Mouse (Mus musculus) right cerebral cortex, postnatal 10 days (tissue): ENCODE results near the gene Tpst2.

Experiments used
- DNase-seq, 2 experiments: peaks; one replicate each; pipeline ENCODE4 v3.0.0; 2021; ENCODE audit warnings: low spot score in 2 of 2

Tpst2 gene

GRCm38 (mm10) chr5:112255426-112255825, 21.1 kb upstream of the Tpst2 start, which contains the start of gene Crybb1:
TSS of gene Crybb1 (plus strand) at chr5:112255815.
- peak; percentile 80 to 84 for DNase-seq

- DNase-seq = no peak
These were observed 20.0 kb upstream of the Tpst2 start for GRCm38 (mm10) chr5:112256457-112256856.

DNA sequence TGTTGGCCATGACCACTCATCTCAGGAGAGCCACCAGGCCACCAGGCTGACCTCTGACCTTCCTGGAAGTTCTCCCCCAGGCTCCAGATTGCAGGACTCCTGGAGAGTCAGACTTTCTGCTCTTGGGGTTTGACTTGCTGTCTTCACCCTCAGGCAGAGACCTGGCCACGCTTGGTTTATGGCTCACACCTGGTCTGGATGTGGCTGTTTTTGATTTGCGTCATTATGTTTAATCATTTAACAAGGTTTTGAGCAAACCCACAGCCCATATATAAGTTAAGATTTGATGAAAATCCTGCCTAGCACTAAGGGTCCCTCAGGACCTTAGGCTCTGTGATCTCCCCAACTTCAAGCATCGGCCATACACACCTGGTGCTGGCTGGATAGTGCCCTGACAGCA, 18.6 kb upstream of the Tpst2 start:
- DNase-seq = no peak

DNA sequence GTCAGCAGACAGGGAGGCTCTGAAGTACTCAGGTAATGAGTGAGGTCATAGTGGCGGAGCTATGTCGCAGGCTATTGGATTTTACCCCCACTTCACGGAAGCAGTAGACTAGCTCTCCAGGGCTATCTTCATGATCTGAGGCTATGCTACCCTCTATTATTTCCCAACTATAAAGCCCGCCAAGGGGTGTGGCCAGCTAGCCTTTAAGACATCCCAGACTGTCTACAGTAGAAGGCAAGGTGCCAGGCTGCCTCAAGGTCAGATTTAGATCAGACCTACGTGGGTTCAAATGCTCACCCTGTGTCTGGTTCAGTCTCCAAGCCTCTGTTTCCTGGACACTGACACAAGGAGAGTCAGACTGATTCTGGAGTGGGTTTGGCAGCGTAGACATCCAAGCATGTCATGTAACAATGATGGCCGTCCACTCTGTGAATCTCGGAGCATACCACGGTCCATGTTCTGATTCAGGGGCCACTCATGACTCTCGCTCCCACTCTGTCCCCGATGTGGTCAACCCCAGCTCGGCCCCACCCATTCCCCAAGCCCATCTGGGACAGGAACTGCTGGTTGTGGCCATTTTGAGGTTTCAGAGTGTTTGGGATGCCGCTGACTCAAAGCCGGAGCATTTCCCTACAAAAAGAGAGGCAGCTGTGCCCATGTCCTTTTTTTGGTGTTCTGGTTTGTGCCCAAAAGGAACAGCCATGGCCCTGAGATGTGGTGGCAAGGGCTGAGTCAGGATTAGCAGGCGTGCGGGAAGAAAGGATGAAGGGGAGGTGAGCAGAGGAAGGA, 16.4 kb upstream of the Tpst2 start:
- DNase-seq = no peak

- DNase-seq = no peak
These were observed 15.7 kb upstream of the Tpst2 start for GRCm38 (mm10) chr5:112260818-112261217.

DNA sequence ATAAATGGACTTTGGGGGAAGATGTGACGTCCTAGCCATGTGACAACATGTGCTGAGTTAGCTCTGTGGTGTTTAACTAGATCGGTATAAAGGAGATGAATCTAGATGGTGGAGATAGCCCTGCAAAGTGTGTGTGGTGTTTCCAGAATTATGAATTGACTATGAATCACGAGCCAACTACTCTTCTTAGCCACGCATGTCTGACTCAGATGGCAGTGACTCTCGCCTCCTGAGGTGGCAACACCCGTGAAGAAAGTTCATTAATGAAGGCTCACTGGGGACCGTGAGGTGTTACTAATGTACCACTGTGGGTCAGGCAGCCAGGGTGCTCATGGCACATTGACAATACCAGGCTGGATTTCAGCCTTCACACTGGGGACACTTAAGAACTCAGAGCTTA, 12.4 kb upstream of the Tpst2 start:
- DNase-seq = no peak

DNA sequence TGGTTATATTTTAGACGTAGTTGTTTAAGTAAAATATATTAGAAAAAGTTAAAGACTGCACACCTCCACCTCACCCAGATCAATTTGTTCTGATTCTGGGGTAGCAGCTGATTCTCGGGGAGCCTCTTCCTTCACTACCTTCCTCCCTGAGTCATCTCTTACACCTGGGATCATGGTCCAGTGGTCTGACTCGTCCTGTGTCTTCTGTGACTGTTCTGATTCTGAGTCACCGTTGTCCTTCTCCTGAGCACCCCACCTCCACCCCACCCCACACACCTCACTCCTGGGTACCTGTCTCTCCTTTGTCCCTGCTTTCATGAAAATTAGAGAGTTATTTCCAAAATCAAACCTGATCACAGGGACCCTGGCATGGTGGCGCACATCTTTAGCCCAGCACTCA, 11.4 kb upstream of the Tpst2 start:
- DNase-seq = no peak

DNA sequence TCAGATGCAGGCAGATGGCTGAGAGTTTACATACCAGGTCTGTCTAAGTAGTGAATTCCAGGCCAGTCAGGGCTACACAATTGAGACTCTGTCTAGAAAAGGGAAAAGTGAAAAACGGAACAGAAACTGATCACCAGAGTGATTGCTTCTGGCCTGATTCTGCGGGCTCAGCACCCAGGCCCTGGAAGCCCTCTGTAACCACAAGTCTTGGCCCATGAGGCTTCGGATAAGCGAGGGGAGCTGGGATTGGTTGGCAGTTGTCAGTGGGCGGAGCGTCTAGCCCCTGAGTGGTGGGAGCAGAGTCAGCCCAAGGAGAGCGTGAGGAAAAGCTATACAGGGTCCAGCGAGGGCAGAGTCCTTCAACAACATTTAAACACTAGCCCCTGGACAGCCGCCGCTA, 11.0 kb upstream of the Tpst2 start:
- DNase-seq = peak; percentile 65 to 66

DNA sequence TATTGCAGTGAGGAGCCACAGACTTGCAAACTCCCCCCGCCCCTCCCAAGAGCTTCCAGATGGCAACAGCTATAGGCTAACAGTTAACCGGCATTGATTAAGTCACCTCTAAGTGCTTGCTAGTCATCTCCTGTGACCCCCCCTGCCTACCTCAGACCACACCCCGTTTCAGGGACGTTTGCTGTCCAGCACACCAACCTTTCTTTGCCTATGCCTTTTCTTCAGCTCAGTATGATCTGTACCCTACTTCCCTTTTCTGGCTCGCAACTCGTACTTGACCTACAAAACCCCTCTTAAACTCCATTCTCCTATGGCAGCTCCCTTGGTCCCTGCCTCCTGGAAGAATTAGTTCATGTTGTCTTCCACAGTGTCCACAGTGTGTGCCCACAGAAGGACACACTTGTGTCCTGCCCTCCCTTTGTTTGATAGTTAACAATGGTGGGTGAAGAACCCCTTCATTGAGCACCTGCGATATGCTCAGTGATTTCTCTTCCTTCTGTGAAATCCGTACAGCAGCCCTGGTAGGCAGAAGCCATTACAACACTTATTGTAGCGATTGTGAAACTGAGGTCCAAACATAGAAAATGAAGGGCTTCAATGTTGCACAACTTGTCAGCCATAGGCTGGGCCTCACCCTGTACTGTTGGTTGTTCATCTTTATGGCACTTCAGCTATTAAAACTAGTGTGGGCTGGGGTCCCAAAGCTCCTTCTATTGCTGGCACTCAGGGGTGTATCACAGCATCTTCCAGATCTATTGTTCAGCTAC, 10.3 kb upstream of the Tpst2 start:
- no peak for DNase-seq

DNA sequence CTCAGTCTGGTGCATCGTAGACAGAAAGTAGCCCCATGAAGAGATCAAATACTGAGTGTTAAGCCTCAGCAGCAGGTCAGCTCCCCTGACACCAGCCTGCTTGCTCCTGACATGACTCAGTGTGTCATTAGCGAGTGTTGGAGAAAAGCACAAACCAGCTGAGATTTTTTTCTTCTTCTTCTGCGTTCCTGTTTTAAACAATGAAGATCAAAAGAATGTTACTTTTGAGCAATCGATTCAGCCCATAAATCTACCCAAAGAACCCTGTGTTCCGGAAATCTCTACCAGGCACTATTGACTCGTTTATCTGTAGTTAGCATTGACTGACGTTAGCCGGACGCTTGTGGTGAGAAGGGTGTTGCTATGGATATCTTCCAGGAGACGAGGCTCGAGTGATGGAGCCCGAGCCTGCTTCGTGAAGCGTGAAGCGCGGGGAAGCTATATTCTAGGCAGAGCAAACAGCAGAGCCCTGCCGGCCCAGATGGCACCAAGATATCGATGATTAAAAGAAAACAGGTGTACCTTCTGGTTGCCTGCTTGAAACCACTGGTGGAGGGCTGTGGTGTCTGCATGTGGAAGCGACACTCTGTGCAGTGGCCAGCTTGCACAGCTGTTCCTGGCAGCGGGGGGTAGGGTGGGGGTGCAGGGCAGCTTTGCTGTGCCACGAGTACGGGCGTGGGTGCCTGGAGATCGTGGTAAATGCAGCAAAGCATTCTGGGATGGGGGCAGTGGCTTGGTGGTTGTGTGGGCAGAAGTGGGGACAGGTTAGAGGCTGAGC, 5.5 kb upstream of the Tpst2 start:
- peak; percentile 70 to 73 for DNase-seq

DNA sequence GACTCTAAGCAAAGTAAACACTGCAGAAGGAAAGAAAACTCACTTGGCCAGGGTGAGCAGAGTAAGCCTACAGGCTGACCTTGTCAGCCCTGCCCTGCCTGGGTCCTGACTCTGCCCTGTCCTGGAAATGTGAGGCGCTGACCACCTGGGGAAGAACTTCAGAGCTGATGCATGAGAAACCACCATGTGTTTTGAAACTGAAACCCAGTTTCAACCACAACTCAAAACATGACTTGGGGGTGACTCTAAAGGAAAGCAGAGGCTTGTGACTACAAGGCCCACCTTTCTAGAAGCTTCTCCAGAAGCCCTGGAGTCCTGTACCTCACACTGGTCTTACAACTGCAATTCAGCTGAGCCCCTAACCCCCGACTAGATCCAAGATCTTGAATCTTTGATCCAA, 3.6 kb upstream of the Tpst2 start:
- no peak for DNase-seq

DNA sequence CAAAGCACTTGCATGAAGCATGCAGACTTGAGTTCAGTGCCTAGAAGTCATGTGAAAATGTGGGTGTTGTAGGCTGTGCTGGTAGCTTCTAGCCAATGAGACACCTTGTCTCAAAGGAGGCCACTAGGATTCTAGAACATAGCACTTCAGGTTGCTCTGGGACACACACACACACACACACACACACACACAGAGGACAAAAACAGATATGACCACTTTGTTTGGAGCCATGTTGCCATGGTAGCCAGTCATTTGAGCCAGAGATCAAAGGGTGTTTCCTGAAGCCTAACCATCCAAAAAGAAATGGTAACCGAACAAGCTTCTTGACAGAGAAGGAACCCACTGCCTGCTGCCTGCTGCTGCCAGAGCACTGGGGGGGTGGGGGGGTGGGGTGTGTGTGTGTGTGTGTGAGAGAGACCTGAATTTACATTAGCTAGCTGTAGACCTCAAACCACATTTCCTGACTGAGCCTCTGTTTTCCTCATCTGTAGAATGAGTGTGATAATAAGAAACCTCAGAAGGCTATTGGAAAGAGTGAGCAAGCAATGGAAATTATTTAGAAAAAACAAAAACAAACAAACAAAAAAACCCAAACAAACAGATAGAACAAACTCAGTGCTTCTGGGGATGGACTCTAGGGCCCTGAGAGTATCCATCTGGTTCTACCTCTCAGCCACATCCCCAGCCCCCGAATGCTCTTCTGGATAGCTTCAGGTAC, 2.6 kb upstream of the Tpst2 start:
- no peak for DNase-seq

DNA sequence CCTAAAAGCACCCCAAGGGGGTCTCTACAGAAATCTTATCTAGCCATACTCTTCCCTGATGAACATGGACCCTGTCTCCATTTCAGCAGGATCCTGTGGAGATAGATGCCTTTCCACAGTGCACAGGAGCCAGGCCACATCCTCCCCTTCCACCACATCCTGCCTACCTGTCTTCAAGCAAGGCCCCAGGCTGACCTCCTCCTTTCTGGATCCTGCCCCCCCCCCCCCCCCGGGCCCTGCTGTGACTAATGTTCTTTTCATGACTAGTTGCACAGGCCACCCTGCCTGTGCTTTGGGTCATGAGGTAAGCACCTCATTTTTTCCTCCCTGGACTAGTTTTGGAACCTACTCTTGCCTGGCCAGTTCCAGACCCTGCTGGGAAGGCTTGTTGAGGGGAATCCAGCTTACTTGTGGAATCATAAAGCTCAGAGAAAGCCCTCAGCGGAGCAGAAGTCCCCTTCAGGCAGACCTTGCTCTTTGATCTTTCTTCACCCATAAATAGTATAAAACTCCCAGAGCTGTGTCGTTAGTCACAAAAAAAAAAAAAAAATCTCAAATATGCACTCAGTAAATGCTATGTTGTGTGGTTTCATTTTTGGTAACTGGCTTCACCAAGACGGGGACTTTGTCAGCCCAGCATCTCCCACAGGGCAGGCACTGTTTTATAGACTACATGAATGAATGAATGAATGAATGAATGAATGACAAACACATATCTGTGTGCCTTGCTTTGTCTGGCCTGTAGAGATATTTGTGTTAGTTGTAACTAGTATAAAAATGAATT, 1.3 kb upstream of the Tpst2 start:
- DNase-seq = no peak

DNA sequence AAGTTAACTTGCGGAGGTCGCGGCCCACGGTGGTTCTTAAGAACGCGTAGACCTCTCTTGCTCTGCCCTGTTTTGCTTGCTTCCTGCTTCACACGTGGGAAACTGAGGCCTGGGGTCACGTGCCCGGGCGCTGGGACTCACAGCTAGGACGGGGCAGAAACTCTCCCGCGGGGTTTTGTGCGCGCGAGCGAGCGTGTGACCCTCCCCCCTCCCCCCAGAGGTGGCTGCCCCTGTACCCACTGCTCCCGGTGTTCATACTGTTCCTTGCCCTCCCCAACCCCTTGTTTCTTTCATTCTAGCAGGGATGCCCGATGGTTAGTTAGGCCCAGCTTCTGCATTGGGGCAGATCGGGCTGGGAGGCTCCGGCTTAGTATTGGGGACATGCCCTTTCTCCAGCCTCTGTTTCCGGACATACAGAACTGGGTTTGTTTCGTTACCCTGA, 437 bp downstream of the Tpst2 start:
- no peak for DNase-seq

DNA sequence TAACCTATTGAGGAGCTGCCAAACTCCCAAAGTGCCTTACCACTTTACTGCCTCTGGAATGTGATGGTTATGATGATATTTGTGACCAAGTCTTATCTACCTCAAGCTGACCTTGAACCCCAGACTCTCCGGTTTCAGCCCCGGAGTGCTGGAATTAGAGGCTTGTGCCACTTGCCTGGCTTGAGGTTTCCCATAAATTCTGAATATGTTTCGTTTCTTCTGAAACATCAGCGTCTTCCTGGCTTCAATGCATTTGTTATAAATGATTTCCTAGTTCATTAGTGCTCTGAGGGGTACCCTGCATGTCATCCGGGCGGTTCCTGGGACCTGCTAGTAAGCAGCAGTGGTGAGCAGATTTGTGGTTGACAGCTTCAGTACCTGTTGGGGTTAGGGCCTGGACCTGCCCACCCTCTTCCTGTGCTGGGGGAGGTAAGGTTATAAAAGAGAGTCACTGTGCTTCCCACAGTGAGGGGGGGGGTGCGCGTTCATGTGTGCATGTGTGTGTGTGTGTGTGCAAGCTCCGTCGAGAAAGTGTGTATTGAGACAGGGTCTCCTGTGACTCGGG, 1.5 kb downstream of the Tpst2 start:
- DNase-seq = no peak

DNA sequence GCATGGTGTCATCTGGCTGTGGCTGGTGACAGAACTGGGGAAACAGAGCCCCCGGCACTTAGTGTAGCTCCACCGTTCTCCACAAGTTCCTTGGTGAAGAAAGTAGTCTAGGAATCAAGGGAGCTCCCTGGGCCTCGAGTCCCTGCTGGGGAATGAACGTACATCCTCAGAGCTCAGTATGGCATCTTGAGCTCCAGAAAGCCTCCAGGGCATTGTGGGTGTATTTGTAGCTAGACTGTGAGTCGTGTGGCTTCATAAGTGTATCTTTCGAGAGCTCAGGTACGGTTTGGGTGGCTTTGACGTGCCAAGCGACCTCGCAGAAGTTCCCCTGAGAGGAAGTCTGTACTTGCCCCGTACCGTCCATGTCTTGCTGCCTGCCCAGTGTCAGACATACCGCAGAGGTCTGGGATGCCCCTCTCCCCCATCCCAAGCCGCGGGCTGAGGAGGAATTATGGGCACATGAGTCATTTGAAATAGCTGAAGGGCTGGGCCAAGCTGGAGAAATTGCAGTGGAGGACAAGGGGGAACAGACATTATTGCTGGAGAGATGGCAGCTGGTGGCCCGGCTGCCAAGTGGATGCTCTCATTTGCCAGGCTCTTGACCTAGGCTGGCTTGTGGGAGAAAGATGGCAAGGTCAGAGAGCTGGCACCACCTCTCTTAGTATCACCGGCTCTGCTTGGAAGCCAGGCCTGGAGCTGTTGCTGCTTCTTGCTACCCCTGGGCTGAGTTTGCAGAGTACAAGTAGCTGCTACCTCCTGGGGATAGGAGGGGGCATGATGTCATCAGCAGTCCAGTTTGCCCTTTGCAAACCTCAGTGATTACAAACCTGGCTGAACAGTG, 2.9 kb downstream of the Tpst2 start:
- no peak for DNase-seq

DNA sequence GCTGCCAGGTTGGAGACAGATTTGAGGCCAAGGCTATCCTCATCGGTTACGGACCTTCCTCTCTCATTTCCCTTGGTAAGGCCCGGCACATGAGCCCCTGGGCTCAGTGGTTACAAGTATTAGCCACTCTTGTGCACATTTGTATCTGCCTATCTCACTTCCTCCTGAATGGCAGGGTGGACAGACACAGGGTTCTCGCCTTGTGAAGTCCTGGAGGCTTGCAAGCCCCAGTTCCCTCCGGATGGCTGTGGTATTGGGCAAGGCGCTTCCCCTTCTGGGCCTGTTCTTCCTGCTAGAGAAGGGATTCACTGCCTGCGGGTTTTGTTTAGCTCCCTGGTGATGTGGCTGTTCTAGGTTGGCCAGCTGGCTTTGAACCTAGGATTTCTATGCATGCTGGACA, 3.7 kb downstream of the Tpst2 start:
- peak in 1 of 2 experiments; percentile 58 for DNase-seq

- DNase-seq = no peak
These were observed 4.6 kb downstream of the Tpst2 start for GRCm38 (mm10) chr5:112280863-112281660.

DNA sequence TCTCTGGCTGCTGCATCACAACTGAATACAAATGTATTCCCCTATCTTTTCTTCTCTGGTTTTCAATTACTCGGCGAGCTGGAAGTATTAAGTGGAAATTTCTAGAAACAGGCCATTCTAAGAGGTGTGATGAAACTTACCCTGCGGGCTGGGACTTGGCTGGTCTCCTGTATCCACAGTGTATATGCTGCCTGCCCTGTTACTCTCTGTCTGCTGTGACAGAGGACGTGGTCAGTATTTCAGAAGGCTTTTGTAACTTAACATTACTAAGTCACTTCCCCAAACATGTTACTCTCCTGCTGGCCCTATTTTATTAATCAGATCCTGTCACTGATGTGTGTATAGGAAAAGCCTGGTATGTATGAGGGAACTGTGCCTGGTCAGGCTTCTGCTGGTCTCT, 5.2 kb downstream of the Tpst2 start:
- no peak for DNase-seq
